Mouse (Mus musculus): ENCODE measurements around the gene Zfp46.
A peak's percentile ranks its signal among the peaks of the same experiment; 100 is the strongest.

The Zfp46 gene

GRCm38 (mm10) chr4:136266716-136267343, 17.7 kb upstream of the Zfp46 start:
- DNase-seq (ENCODE audit: low read depth): no peak

- no peak for DNase-seq (ENCODE audit: low read depth)
Measured at GRCm38 (mm10) chr4:136268912-136269311, 15.6 kb upstream of the Zfp46 start.

GRCm38 (mm10) chr4:136270648-136271047, 13.8 kb upstream of the Zfp46 start:
- DNase-seq (ENCODE audit: low read depth): no peak

- no peak for DNase-seq (ENCODE audit: low read depth)
Measured at GRCm38 (mm10) chr4:136281097-136281496, 3.4 kb upstream of the Zfp46 start.

GRCm38 (mm10) chr4:136281611-136282010, 2.9 kb upstream of the Zfp46 start:
- no peak for DNase-seq (ENCODE audit: low read depth)

GRCm38 (mm10) chr4:136282621-136283480, 1.6 kb upstream of the Zfp46 start:
- DNase-seq (ENCODE audit: low read depth): no peak

- DNase-seq (ENCODE audit: low read depth): no peak
Measured at GRCm38 (mm10) chr4:136283783-136284182, 700 bp upstream of the Zfp46 start.

- DNase-seq (ENCODE audit: low read depth): no peak
Measured at GRCm38 (mm10) chr4:136284891-136285290, 408 bp downstream of the Zfp46 start.

GRCm38 (mm10) chr4:136285348-136285810, 896 bp downstream of the Zfp46 start:
- peak; percentile 80 for DNase-seq (ENCODE audit: low read depth)

GRCm38 (mm10) chr4:136285811-136286371, 1.4 kb downstream of the Zfp46 start:
- DNase-seq (ENCODE audit: low read depth): peak; percentile 94

- DNase-seq (ENCODE audit: low read depth): no peak
Measured at GRCm38 (mm10) chr4:136289918-136290780, 5.7 kb downstream of the Zfp46 start.

GRCm38 (mm10) chr4:136290781-136291595, 6.5 kb downstream of the Zfp46 start:
- DNase-seq (ENCODE audit: low read depth): no peak

GRCm38 (mm10) chr4:136291692-136292091, 7.2 kb downstream of the Zfp46 start:
- no peak for DNase-seq (ENCODE audit: low read depth)

- no peak for DNase-seq (ENCODE audit: low read depth)
Measured at GRCm38 (mm10) chr4:136295941-136296340, 11.5 kb downstream of the Zfp46 start.

- no peak for DNase-seq (ENCODE audit: low read depth)
Measured at GRCm38 (mm10) chr4:136302462-136302861, 18.0 kb downstream of the Zfp46 start.

GRCm38 (mm10) chr4:136304181-136304580, 19.7 kb downstream of the Zfp46 start:
- DNase-seq (ENCODE audit: low read depth): no peak

GRCm38 (mm10) chr4:136308355-136308754, 23.9 kb downstream of the Zfp46 start:
- DNase-seq (ENCODE audit: low read depth): no peak

GRCm38 (mm10) chr4:136309780-136310179, 25.3 kb downstream of the Zfp46 start:
- DNase-seq (ENCODE audit: low read depth): peak; percentile 83

GRCm38 (mm10) chr4:136310229-136311041, 26.0 kb downstream of the Zfp46 start, which contains the start of gene Hnrnpr:
Gene Hnrnpr (plus strand): TSS chr4:136310942.
- DNase-seq (ENCODE audit: low read depth): peak; percentile 96

Measured in c-Kit-positive CD71-positive TER-119-negative erythroid progenitor cells, embryonic 14.5 days (primary cell).